Mouse (Mus musculus): ENCODE measurements around the gene Treml2. TPM values are rescaled to one million over a fixed set of nuclear protein-coding genes. Genes with fewer than 3 reads are reported as not detected.
"Not testable (repeated sequence)": the region's sequence is repeated elsewhere in the genome, so short reads cannot be mapped to it uniquely, and the experiment has no call there.

Gene Treml2
- total RNA-seq, 2 experiments from 2014 or later = 0.46 to 0.47 TPM

- DNase-seq (ENCODE audit: low spot score in 2 of 2) = no peak
Measured at GRCm38 (mm10) chr17:48341947-48342346, 42.6 kb downstream of the Treml2 start.

GRCm38 (mm10) chr17:48343065-48343464, 43.8 kb downstream of the Treml2 start:
- DNase-seq (ENCODE audit: low spot score in 2 of 2) = no peak
- intact Hi-C loops (cut with DNase I) = no loop called here

More at GRCm38 (mm10) chr17:48341947-48342346, 42.6 kb downstream of the Treml2 start:
- intact Hi-C loops (cut with DNase I) = no loop called here

- intact Hi-C loops (cut with DNase I) = no loop called here
- no peak for DNase-seq (ENCODE audit: low spot score in 2 of 2)
Measured at GRCm38 (mm10) chr17:48345824-48346223, 46.5 kb downstream of the Treml2 start.

- intact Hi-C loops (cut with DNase I) = no loop called here
- DNase-seq (ENCODE audit: low spot score in 2 of 2) = no peak
Measured at GRCm38 (mm10) chr17:48346231-48346630, 46.9 kb downstream of the Treml2 start, which contains the start of gene Trem2. Gene Trem2 (plus strand): TSS chr17:48346401.

- no peak for DNase-seq (ENCODE audit: low spot score in 2 of 2)
- intact Hi-C loops (cut with DNase I) = no loop called here
Measured at GRCm38 (mm10) chr17:48346834-48347233, 47.5 kb downstream of the Treml2 start.

GRCm38 (mm10) chr17:48347287-48347686, 48.0 kb downstream of the Treml2 start:
- no peak for DNase-seq (ENCODE audit: low spot score in 2 of 2)
- intact Hi-C loops (cut with DNase I) = no loop called here

GRCm38 (mm10) chr17:48350681-48351193, 51.4 kb downstream of the Treml2 start:
- no peak for DNase-seq (ENCODE audit: low spot score in 2 of 2)
- intact Hi-C loops (cut with DNase I) = no loop called here

- DNase-seq (ENCODE audit: low spot score in 2 of 2); intact Hi-C loops (cut with DNase I): not testable (repeated sequence)
Measured at GRCm38 (mm10) chr17:48352976-48353375, 53.7 kb downstream of the Treml2 start.

- intact Hi-C loops (cut with DNase I) = no loop called here
- DNase-seq (ENCODE audit: low spot score in 2 of 2) = no peak
Measured at GRCm38 (mm10) chr17:48355822-48356221, 56.5 kb downstream of the Treml2 start.

GRCm38 (mm10) chr17:48357892-48358291, 58.6 kb downstream of the Treml2 start:
- intact Hi-C loops (cut with DNase I) = no loop called here
- DNase-seq (ENCODE audit: low spot score in 2 of 2) = no peak

GRCm38 (mm10) chr17:48359616-48360015, 60.3 kb downstream of the Treml2 start, which contains the start of gene Treml1:
Gene Treml1 (plus strand): TSS chr17:48359916.
- no peak for DNase-seq (ENCODE audit: low spot score in 2 of 2)
- intact Hi-C loops (cut with DNase I) = no loop called here

- intact Hi-C loops (cut with DNase I) = no loop called here
Measured at GRCm38 (mm10) chr17:48360462-48360861, 61.2 kb downstream of the Treml2 start.

More at GRCm38 (mm10) chr17:48360462-48360861, 61.2 kb downstream of the Treml2 start:
- no peak for DNase-seq (ENCODE audit: low spot score in 2 of 2)

Other genes with a start within 250 kb of the Treml2 start
- gene 1700067P10Rik, start 210.2 kb upstream of the Treml2 start, total RNA-seq (2021) = not detected
- gene 9830107B12Rik, start 153.2 kb upstream of the Treml2 start, total RNA-seq (2021) = not detected
- not detected for gene A530064D06Rik, start 132.2 kb upstream of the Treml2 start, total RNA-seq (2021)
- gene Trem1, start 66.7 kb upstream of the Treml2 start, total RNA-seq (2021) = not detected
- under 1 TPM; 0.48 to 0.57 TPM for gene Trem3, start 51.7 kb upstream of the Treml2 start, total RNA-seq (2021)
- gene Treml4, start 35.2 kb upstream of the Treml2 start, total RNA-seq (2021) = not detected
- under 1 TPM; 0.08 to 0.11 TPM for gene B430306N03Rik, start 16.6 kb downstream of the Treml2 start, total RNA-seq (2021)
- 10 to 100 TPM in 1 of 2 experiments, 1 to 10 TPM in 1; 8.5 to 10.3 TPM for gene Trem2, start 46.9 kb downstream of the Treml2 start, total RNA-seq (2021)
- under 1 TPM in 1 of 2 experiments, not detected in 1; 0.44 TPM for gene Treml1, start 60.4 kb downstream of the Treml2 start, total RNA-seq (2021)
- gene Nfya, start 110.4 kb downstream of the Treml2 start, total RNA-seq (2021) = 10 to 100 TPM; 31.5 to 33.3 TPM
- gene Oard1, start 110.5 kb downstream of the Treml2 start, total RNA-seq (2021) = 1 to 10 TPM; 9.4 to 9.7 TPM
- under 1 TPM in 1 of 2 experiments, not detected in 1; 0.32 TPM for gene Apobec2, start 133.4 kb downstream of the Treml2 start, total RNA-seq (2021)
- gene Tspo2, start 152.0 kb downstream of the Treml2 start, total RNA-seq (2021) = under 1 TPM; 0.36 to 0.46 TPM
- under 1 TPM in 1 of 2 experiments, not detected in 1; 0.34 TPM for gene Unc5cl, start 155.4 kb downstream of the Treml2 start, total RNA-seq (2021)

Data from left cerebral cortex, postnatal 14 days (tissue).